Mouse (Mus musculus) myocyte (in vitro differentiated cells): ENCODE measurements around the gene Emc3. TPM values are rescaled to one million over a fixed set of nuclear protein-coding genes. Genes with fewer than 3 reads are reported as not detected.

Experiments
- H3K27me3 ChIP-seq: one replicate; pipeline ENCODE4 v1.6.1; 2011; ENCODE audit not compliant: control insufficient read depth, insufficient read depth, insufficient read length
- H3K36me3 ChIP-seq: one replicate; pipeline ENCODE4 v1.6.1; 2011; ENCODE audit not compliant: control insufficient read depth, insufficient read depth
- H3K4me2 ChIP-seq: one replicate; pipeline ENCODE4 v1.6.1; 2011; ENCODE audit warnings: low read depth, control low read depth
- H3K4me3 ChIP-seq: one replicate; pipeline ENCODE4 v1.5.1; 2011; ENCODE audit warnings: mild to moderate bottlenecking, control low read depth, moderate library complexity
- H3K79me2 ChIP-seq: one replicate; pipeline ENCODE4 v1.6.1; 2011; ENCODE audit not compliant: control insufficient read depth, insufficient read depth
- H3ac ChIP-seq: one replicate; pipeline ENCODE4 v1.6.1; 2011; ENCODE audit not compliant: control insufficient read depth, insufficient read length
- CEBPB ChIP-seq: IDR thresholded peaks from 2 replicates; pipeline ENCODE4 v1.6.1; 2011; ENCODE audit warnings: mild to moderate bottlenecking, moderate library complexity; ENCODE audit not compliant: poor library complexity, insufficient read depth, severe bottlenecking
- E2F4 ChIP-seq: IDR thresholded peaks from one replicate; pipeline ENCODE4 v1.6.1; 2011; ENCODE audit warnings: mild to moderate bottlenecking, control low read depth, moderate library complexity; ENCODE audit not compliant: insufficient read depth
- MAX ChIP-seq: IDR thresholded peaks from one replicate; pipeline ENCODE4 v1.6.1; 2011; ENCODE audit warnings: low read depth, mild to moderate bottlenecking, control low read depth
- MYOD1 ChIP-seq, 3 experiments: IDR thresholded peaks; one replicate each; pipeline ENCODE4 v1.6.1; 2011; ENCODE audit warnings: control low read depth in 2 of 3, low read depth in 2 of 3, mild to moderate bottlenecking in 2 of 3, moderate library complexity in 1 of 3; ENCODE audit not compliant: insufficient read length in 2 of 3, control insufficient read depth in 1 of 3
- MYOG ChIP-seq, 3 experiments: IDR thresholded peaks; one replicate each; pipeline ENCODE4 v1.6.1; 2011; ENCODE audit warnings: control low read depth in 2 of 3, low read depth in 2 of 3, mild to moderate bottlenecking in 2 of 3; ENCODE audit not compliant: insufficient read length in 2 of 3, control insufficient read depth in 1 of 3, insufficient read depth in 1 of 3
- POLR2A ChIP-seq: IDR thresholded peaks from one replicate; pipeline ENCODE4 v1.6.1; 2011; ENCODE audit warnings: low read depth, mild to moderate bottlenecking, control low read depth, moderate library complexity; ENCODE audit not compliant: insufficient read length
- POLR2AphosphoS2 ChIP-seq: IDR thresholded peaks from one replicate; pipeline ENCODE4 v1.6.1; 2011; ENCODE audit warnings: low read depth, control low read depth; ENCODE audit not compliant: insufficient read length
- REST ChIP-seq: IDR thresholded peaks from one replicate; pipeline ENCODE4 v1.6.1; 2011; ENCODE audit warnings: mild to moderate bottlenecking, control low read depth, moderate library complexity; ENCODE audit not compliant: insufficient read depth, insufficient read length
- SRF ChIP-seq: IDR thresholded peaks from one replicate; pipeline ENCODE4 v1.6.1; 2011; ENCODE audit warnings: low read depth; ENCODE audit not compliant: control insufficient read depth, insufficient read length
- TCF12 ChIP-seq: IDR thresholded peaks from one replicate; pipeline ENCODE4 v1.6.1; 2011; ENCODE audit warnings: mild to moderate bottlenecking, control low read depth; ENCODE audit not compliant: poor library complexity, insufficient read depth, severe bottlenecking
- TCF3 ChIP-seq: IDR thresholded peaks from one replicate; pipeline ENCODE4 v1.6.1; 2011; ENCODE audit warnings: low read depth, control low read depth; ENCODE audit not compliant: insufficient read length
- USF1 ChIP-seq: IDR thresholded peaks from one replicate; pipeline ENCODE4 v1.6.1; 2011; ENCODE audit warnings: low read depth, mild to moderate bottlenecking, control low read depth, moderate library complexity
- polyA plus RNA-seq: library from polyadenylated mRNA; unstranded; fragments of >200 nt; fragmentation: generic; extraction: Trizol; gene quantifications from one replicate; pipeline ENCODE4 v1.2.1, GENCODE M21; 2012; ENCODE audit warnings: missing spikeins

Emc3 gene
- polyA plus RNA-seq, 1 experiment = 86.5 TPM

DNA sequence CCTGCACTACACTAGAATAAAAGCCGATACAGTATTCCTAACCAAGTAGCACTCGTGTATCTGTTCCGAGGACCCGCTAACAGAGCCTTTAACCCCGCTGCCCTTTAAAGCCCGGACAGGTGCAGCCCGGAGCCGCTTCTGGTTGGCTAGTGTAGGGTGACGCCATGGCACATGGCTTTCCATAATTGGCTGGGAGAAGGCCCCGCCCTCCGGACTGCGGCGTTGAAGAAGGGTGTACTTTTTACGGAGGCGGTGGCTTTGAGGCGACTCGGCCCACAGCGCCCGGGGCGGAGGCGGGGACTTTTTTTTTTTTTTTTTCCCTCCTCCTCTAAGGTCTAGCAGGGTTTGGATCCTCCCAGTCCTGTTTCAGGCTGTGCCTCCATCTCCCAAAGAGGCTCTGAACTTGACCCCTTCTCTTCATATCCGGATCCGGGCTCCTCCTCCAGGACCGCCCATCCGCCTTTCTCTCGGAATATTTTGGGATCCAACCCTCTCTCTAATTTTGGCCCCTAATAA, 48.3 kb downstream of the Emc3 start, which contains the start of gene Creld1:
Gene Creld1 (plus strand): TSS at position 198 of the 516 bp plus-strand sequence.
- no peaks in the 10 kb centered on the region for H3K27me3 ChIP-seq
- TF ChIP-seq TCF12 (no peak), POLR2A (peak; percentile 13), SRF (no peak)
- H3ac ChIP-seq = no peak within 1 kb of the TSS
- H3K36me3 ChIP-seq = peaks cover 2% of the 10 kb centered on the region
- peak within 1 kb of the TSS; percentile 33 for H3K4me3 ChIP-seq
- peak within 1 kb of the TSS; percentile 80 for H3K4me2 ChIP-seq
- no peaks in the 10 kb centered on the region for H3K79me2 ChIP-seq

DNA sequence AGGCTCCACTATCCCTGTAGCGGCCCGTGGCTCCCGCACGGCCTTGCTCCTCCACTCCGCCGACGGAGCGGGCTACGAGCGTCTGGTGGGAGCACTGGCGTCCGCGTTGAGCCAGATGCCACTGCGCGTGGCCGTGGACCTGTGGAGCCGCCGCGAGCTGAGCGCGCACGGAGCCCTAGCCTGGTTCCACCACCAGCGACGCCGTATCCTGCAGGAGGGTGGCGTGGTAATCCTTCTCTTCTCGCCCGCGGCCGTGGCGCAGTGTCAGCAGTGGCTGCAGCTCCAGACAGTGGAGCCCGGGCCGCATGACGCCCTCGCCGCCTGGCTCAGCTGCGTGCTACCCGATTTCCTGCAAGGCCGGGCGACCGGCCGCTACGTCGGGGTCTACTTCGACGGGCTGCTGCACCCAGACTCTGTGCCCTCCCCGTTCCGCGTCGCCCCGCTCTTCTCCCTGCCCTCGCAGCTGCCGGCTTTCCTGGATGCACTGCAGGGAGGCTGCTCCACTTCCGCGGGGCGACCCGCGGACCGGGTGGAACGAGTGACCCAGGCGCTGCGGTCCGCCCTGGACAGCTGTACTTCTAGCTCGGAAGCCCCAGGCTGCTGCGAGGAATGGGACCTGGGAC, 48.9 kb downstream of the Emc3 start:
- Histone ChIP-seq H3K27me3 (no peaks in the 10 kb centered on the region), H3K79me2 (no peaks in the 10 kb centered on the region), H3K4me3 (peak overlapping the region; percentile 33), H3K4me2 (peak overlapping the region; percentile 80), H3K36me3 (peaks cover 4% of the 10 kb centered on the region), H3ac (no peak overlapping the region)
- no peak for TF ChIP-seq REST

DNA sequence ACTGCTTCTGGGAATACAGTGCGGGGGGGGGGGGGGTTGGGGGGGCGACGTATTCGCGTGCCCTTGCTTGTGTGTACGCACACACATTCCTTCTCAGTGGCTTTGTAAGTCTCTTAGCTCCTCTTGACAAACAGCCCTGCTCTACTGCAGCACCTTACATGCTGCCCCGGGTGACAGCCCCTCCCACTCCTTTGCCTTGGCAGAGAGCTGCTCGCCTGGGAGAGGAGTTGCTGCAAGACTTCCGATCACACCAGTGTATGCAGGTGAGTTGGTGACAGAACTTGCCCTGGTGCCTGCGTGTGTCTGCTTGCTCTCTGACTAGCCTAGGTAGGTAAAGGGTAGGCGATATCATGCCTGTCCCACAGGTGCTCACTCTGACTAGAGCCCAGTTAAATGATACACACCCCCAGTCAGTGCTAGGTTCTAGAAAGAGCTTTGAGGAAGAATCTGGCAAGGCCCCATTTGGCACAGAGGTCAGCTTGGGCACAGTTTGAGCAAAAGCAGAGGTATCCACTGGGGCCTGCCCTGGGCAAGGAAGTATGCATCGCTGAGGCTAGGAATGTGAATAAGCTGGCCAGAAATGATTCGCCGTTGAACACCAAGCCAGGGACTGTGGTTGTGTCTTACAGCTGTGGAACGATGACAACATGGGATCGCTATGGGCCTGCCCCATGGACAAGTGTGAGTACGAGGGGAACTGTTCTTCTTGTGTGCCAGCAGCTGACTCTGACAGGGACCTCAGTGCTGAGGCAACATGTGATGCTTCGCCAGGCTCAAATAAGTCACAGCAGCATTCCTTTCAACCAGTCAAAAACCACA, 50.7 kb downstream of the Emc3 start:
- Histone ChIP-seq H3K4me3 (no peak overlapping the region), H3K27me3 (no peaks in the 10 kb centered on the region), H3K36me3 (peaks cover 4% of the 10 kb centered on the region), H3K79me2 (no peaks in the 10 kb centered on the region), H3K4me2 (peak overlapping the region; percentile 66), H3ac (no peak overlapping the region)
- 0 out of 2 replicates have a peak, but pooled peaks have one; percentile 24 for TF ChIP-seq CEBPB
- TF ChIP-seq USF1 = peak; percentile 78
- TF ChIP-seq TCF3 = no peak
- no peak for TF ChIP-seq POLR2AphosphoS2
- peak; percentile 54 for TF ChIP-seq TCF12
- TF ChIP-seq POLR2A = no peak
- TF ChIP-seq E2F4 = no peak
- peak; percentile 22 for TF ChIP-seq SRF
- peak; percentile 22 for TF ChIP-seq MAX
- peak; percentile 6 to 95 (median 91) for TF ChIP-seq MYOD1 (IDR thresholded peaks at IDR 0.05; ENCODE audit: control insufficient read depth in 1 of 3, insufficient read length in 2 of 3, low read depth in 2 of 3)
- TF ChIP-seq MYOG (IDR thresholded peaks at IDR 0.05; ENCODE audit: control insufficient read depth in 1 of 3, insufficient read depth in 1 of 3, insufficient read length in 2 of 3, low read depth in 2 of 3) = peak; percentile 90 to 97 (median 93)
- no peak for TF ChIP-seq REST

DNA sequence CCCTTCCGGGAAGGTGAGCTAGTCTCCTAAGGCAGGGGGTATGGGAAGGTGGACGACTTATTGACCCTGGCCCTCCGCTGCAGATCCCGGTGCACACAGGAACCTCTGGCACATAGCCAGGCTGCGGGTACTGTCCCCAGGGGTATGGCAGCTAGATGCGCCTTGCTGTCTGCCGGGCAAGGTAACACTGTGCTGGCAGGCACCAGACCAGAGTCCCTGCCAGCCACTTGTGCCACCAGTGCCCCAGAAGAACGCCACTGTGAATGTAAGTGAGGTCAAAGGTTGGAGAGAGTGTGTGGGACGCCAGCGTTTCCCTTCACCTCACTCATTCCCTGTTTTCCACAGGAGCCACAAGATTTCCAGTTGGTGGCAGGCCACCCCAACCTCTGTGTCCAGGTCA, 52.5 kb downstream of the Emc3 start:
- no peaks in the 10 kb centered on the region for H3K79me2 ChIP-seq
- H3K27me3 ChIP-seq = no peaks in the 10 kb centered on the region
- TF ChIP-seq REST = no peak
- no peak for TF ChIP-seq E2F4
- no peak for TF ChIP-seq POLR2A
- TF ChIP-seq CEBPB = no peak
- no peak for TF ChIP-seq MYOD1 (IDR thresholded peaks at IDR 0.05; ENCODE audit: control insufficient read depth in 1 of 3, insufficient read length in 2 of 3, low read depth in 2 of 3)
- no peak for TF ChIP-seq MAX
- TF ChIP-seq MYOG (IDR thresholded peaks at IDR 0.05; ENCODE audit: control insufficient read depth in 1 of 3, insufficient read depth in 1 of 3, insufficient read length in 2 of 3, low read depth in 2 of 3) = no peak
- no peak for TF ChIP-seq TCF12
- no peak for TF ChIP-seq SRF
- TF ChIP-seq TCF3 = no peak
- no peak for TF ChIP-seq POLR2AphosphoS2
- no peak for TF ChIP-seq USF1

DNA sequence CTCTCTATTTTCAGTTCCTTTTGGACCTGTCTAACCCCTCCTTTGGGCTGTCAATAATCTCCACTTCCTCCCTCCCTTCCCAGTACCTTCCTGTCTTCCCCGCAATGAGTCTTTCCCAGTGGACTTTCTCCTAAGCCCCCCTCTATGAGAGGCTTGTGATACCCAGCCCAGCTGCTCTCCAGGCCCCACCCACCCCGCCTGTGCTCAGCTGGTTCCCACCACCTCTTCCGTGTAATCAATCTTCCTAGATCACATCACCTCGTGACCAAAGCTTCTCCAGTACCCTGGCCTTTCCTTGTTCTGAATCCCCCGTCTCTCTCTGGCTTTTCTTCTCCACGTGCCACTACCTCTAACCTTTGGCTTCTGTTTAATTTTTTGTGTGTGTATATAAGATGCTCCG, 54.1 kb downstream of the Emc3 start:
- Histone ChIP-seq H3K27me3 (no peaks in the 10 kb centered on the region), H3K4me3 (no peak overlapping the region), H3K4me2 (no peak overlapping the region), H3K36me3 (peaks cover 4% of the 10 kb centered on the region), H3ac (no peak overlapping the region), H3K79me2 (no peaks in the 10 kb centered on the region)
- TF ChIP-seq TCF3 = no peak
- no peak for TF ChIP-seq POLR2AphosphoS2
- TF ChIP-seq MYOG (IDR thresholded peaks at IDR 0.05; ENCODE audit: control insufficient read depth in 1 of 3, insufficient read depth in 1 of 3, insufficient read length in 2 of 3, low read depth in 2 of 3) = peak in 1 of 3 experiments; percentile 23
- TF ChIP-seq CEBPB = no peak

More for the DNA sequence above, 52.5 kb downstream of the Emc3 start:
- Histone ChIP-seq H3K4me3 (no peak overlapping the region), H3K4me2 (no peak overlapping the region), H3ac (no peak overlapping the region), H3K36me3 (peaks cover 4% of the 10 kb centered on the region)
